Mouse (Mus musculus): ENCODE measurements around the gene Sfxn4. TPM values are rescaled to one million over a fixed set of nuclear protein-coding genes. Genes with fewer than 3 reads are reported as not detected.

Gene Sfxn4
- polyA plus RNA-seq, 1 experiment from 2014 or later: 11.6 TPM

DNA sequence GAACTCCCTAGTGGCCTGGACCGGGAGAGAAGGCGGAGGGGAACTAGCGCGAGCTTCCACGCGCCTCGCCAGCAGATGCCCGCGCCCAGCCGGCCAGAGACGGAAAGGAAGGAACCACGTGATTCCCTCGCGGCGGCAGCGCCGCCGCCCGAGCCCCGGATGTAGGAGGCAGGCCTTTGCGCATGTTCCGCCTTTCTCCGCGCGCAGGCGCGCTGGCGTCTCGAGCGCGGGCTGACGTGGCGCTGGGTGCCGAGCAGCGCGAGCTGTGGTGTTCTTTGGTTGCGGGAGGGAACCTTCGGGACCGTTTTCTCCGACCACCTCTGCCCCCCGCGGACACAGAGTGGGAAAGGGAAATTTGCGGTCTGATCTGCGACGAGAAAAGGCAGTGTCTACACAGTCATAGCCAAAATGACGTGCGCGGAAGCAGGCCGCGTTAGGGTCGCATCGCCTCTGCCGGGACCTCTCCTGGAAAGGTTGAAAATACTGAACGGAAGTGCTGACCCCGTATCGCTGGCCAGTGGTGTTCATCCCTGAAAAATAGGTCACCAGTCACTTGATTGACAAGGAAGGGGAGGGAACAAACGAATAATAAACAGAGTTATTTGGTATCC, 70.6 kb downstream of the Sfxn4 start, which contains the start of gene Eif3a:
Gene Eif3a, minus strand, starts transcription at position 108 of the 611 bp plus-strand sequence.
- H3K4me2 ChIP-seq: peak within 1 kb of the TSS; percentile 58
- under 1% methylated on average over 57 of the region's 57 CpGs for WGBS

DNA sequence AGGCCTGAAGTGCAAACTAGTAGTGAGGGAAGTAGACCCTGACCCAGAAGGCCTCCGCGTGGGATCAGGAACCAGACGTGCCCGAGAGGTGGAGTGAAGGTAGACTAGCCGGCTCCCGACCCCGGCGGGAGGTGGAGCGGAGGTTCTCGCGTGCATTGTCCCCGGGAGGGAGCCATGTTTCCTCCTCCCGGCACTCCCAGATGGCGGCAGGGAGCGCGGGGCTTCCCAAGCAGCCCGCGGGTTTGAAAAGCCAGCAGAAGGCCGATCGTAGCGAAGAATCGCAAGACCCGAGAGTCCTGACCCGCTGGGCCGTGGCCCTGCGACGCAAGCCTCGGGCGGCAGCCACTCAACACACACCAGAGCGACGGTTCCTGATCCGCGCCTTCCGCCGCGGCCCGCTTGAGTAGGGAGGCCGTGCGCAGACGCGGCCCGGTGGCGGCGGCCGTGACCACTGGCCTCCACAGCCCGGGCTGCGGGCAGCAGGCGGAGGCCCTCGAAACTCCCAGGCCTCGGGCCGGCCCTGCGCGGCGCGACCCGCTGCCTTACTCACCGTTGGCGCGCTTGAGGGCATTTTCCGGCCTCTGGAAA, 71.3 kb downstream of the Sfxn4 start:
- Histone ChIP-seq H3K27me3 (no peaks in the 10 kb centered on the region), H3K36me3 (no peaks in the 10 kb centered on the region), H3K27ac (peak overlapping the region; percentile 98), H3K4me3 (peak overlapping the region; percentile 100), H3K9me3 (no peaks in the 10 kb centered on the region), H3K4me2 (peak overlapping the region; percentile 58), H3K9ac (peak overlapping the region; percentile 100), H3K4me1 (peaks cover 17% of the 10 kb centered on the region)
- ATAC-seq (ENCODE audit: insufficient number of reproducible peaks, insufficient read depth, low FRiP score, low TSS enrichment, low read depth): peak; percentile 59
- under 1% methylated on average over 60 of the region's 60 CpGs for WGBS

More for the DNA sequence above, 70.6 kb downstream of the Sfxn4 start, which contains the start of gene Eif3a:
- Histone ChIP-seq H3K27ac (peak within 1 kb of the TSS; percentile 98), H3K4me1 (peaks cover 17% of the 10 kb centered on the region), H3K9ac (peak within 1 kb of the TSS; percentile 100), H3K27me3 (no peaks in the 10 kb centered on the region), H3K4me3 (peak within 1 kb of the TSS; percentile 100), H3K9me3 (no peaks in the 10 kb centered on the region), H3K36me3 (no peaks in the 10 kb centered on the region)
- peak; percentile 92 for ATAC-seq (ENCODE audit: insufficient number of reproducible peaks, insufficient read depth, low FRiP score, low TSS enrichment, low read depth)

DNA sequence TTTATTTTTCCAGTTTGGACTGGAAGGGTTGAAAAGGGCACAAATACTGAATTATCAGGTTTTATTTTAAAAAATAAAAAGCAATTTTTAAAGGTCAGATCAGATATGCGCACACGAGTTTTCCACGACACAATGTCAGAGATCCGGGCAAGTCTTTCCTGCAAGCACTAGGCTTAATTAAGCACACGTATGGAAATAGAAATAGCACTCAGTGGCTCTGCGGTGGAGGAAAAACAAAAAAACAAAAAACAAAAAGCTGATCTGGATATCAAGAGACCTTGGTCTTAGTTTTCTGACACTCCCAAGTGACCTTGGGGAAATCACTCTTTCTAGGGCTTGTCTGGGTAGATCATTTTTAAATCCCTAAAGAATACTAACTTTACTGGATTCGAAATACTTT, 71.8 kb downstream of the Sfxn4 start:
- Histone ChIP-seq H3K36me3 (no peaks in the 10 kb centered on the region), H3K9ac (peak overlapping the region; percentile 100), H3K27me3 (no peaks in the 10 kb centered on the region), H3K4me2 (peak overlapping the region; percentile 58), H3K4me3 (peak overlapping the region; percentile 100), H3K9me3 (no peaks in the 10 kb centered on the region), H3K27ac (peak overlapping the region; percentile 98), H3K4me1 (peaks cover 17% of the 10 kb centered on the region)
- 2% methylated on average over 7 of the region's 7 CpGs for WGBS
- no peak for ATAC-seq (ENCODE audit: insufficient number of reproducible peaks, insufficient read depth, low FRiP score, low TSS enrichment, low read depth)

DNA sequence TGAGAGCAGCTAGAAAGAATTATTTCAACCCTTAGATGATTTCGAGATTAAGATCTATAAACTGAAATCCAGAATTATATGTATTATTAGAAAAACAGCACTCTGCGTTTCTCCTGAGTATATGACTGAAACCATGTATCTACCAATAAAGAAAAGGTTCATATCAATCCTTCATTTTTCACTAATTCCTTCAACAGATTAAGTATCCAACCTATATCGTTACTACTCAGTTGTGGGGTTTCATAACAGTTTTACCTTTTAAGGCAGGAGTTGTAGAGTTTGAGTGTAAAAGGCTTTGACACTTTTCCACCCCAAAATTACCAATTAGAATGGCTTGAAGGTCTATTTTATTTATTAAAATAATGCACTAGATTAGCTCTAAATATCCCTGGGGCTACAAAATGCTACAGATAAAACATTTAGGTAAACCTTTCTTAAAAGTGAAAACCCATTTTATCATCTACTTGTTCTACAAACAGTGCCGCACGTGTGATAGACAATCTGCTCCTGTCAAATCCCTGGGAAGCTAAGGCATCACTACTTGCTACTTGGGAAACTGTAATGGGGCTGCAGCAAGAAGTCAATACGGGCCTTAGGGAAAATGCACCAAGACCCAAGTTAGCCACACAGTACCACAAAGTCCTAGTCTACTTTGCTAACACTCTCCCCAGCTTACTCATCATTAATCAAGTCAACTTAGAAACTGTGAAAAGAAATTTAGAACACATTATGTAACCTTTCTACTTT, 72.9 kb downstream of the Sfxn4 start:
- H3K9me3 ChIP-seq: no peaks in the 10 kb centered on the region
- H3K4me1 ChIP-seq: peaks cover 17% of the 10 kb centered on the region
- no peaks in the 10 kb centered on the region for H3K27me3 ChIP-seq
- H3K4me2 ChIP-seq: peak overlapping the region; percentile 58
- peak overlapping the region; percentile 67 for H3K9ac ChIP-seq
- H3K4me3 ChIP-seq: peak overlapping the region; percentile 100
- no peak overlapping the region for H3K27ac ChIP-seq
- no peaks in the 10 kb centered on the region for H3K36me3 ChIP-seq
- ATAC-seq (ENCODE audit: insufficient number of reproducible peaks, insufficient read depth, low FRiP score, low TSS enrichment, low read depth): no peak
- 40% methylated on average over 6 of the region's 6 CpGs for WGBS

DNA sequence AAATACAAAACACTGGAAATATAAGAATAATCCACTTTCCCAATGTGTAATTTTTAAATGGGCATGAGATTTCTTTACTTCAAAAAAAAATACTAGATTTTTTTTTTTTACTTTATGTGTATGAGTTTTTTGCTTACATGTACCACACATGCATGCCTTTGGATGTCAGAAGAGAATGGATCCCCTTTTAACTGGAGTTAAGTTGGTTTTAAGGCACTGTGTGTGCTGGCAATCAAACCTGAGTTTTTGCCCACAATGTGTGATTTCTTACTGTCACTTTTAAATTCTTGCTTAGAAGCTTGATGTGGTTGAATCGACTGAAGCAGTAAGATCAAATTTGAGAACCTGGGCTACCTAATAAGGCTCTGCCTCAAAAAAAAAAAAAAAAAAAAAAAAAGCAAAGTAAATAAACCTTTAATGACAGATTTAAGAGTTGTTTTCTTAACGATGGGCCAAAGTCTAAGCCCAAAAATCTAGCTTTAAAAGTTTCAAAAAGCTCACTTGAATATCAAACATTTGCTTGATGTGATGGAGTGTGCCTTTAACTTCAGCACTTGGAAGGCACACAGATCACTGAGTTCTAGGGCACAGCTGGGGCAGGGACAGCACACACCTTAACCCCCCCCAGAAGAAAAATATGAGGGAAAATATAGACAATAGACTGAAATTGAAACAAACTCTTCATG, 73.7 kb downstream of the Sfxn4 start:
- no peak overlapping the region for H3K4me3 ChIP-seq

More for the DNA sequence above, 73.7 kb downstream of the Sfxn4 start:
- Histone ChIP-seq H3K36me3 (no peaks in the 10 kb centered on the region), H3K27ac (no peak overlapping the region), H3K4me2 (peak overlapping the region; percentile 58), H3K9ac (no peak overlapping the region), H3K27me3 (no peaks in the 10 kb centered on the region), H3K9me3 (no peaks in the 10 kb centered on the region), H3K4me1 (peaks cover 17% of the 10 kb centered on the region)
- WGBS: 54% methylated on average over 2 of the region's 2 CpGs
- ATAC-seq (ENCODE audit: insufficient number of reproducible peaks, insufficient read depth, low FRiP score, low TSS enrichment, low read depth): no peak

Other genes with a start within 250 kb of the Sfxn4 start
- gene Nanos1, start 105.5 kb downstream of the Sfxn4 start, polyA plus RNA-seq (2015; fragmentation: Nextera tagmentation; extraction: Ambion mirVana): 1.8 and 2.3 TPM in 2 replicates
- 145 and 152 TPM in 2 replicates for gene Eif3a, start 70.8 kb downstream of the Sfxn4 start, polyA plus RNA-seq (2015; fragmentation: Nextera tagmentation; extraction: Ambion mirVana)
- 35.0 and 36.7 TPM in 2 replicates for gene Fam45a, start 49.9 kb downstream of the Sfxn4 start, polyA plus RNA-seq (2015; fragmentation: Nextera tagmentation; extraction: Ambion mirVana)
- 104 and 105 TPM in 2 replicates for gene Prdx3, start 13.1 kb upstream of the Sfxn4 start, polyA plus RNA-seq (2015; fragmentation: Nextera tagmentation; extraction: Ambion mirVana)
- 2.9 and 3.6 TPM in 2 replicates for gene Grk5, start 28.3 kb upstream of the Sfxn4 start, polyA plus RNA-seq (2015; fragmentation: Nextera tagmentation; extraction: Ambion mirVana)